Mouse (Mus musculus) urinary bladder, postnatal 25 days (tissue): ENCODE results near the gene Gm14819.
"Not testable (repeated sequence)": the region's sequence is repeated elsewhere in the genome, so short reads cannot be mapped to it uniquely, and the experiment has no call there.

ENCODE experiments used
- DNase-seq: peaks from one replicate; pipeline ENCODE4 v3.0.0; 2022; ENCODE audit warnings: low spot score

The Gm14819 gene

GRCm38 (mm10) chrX:35403883-35404282, at the start of gene Gm14819:
Gm14819 (plus strand) TSS chrX:35404183.
- DNase-seq = not testable (repeated sequence)
